Mouse (Mus musculus) gastrocnemius, postnatal 25 days (tissue): ENCODE measurements around the gene Ptges3. TPM values are rescaled to one million over a fixed set of nuclear protein-coding genes. Genes with fewer than 3 reads are reported as not detected.
"Not testable (repeated sequence)": the region's sequence is repeated elsewhere in the genome, so short reads cannot be mapped to it uniquely, and the experiment has no call there.

Experiments used
- DNase-seq: peaks from one replicate; pipeline ENCODE4 v3.0.0; 2022
- long read RNA-seq, 2 experiments: library from polyadenylated mRNA; stranded (forward); transcript quantifications; one replicate each; pipeline ENCODE4 v2.0.0; 2021
- total RNA-seq, 2 experiments: library from RNA; stranded (reverse); gene quantifications; 1 replicate in 1 of 2; 2 replicates in 1 of 2; pipeline ENCODE4 v1.2.3; 2021

The Ptges3 gene
- 10 to 100 TPM; 61.5 to 62.3 TPM for total RNA-seq
- long read RNA-seq, experiment 1, transcript Ptges3-201 (8 exons, 2,000 nt) = major isoform, 52 of 59 reads
- long read RNA-seq, experiment 1, partial matches to known transcripts = 4 of 59 reads
- long read RNA-seq, experiment 1, other reads (novel, unspliced or antisense) = 3 of 59 reads
- long read RNA-seq, experiment 2, transcript Ptges3-201 (8 exons, 2,000 nt) = major isoform, 76 of 81 reads
- long read RNA-seq, experiment 2, partial matches to known transcripts = 0 of 81 reads
- long read RNA-seq, experiment 2, other reads (novel, unspliced or antisense) = 5 of 81 reads

DNA sequence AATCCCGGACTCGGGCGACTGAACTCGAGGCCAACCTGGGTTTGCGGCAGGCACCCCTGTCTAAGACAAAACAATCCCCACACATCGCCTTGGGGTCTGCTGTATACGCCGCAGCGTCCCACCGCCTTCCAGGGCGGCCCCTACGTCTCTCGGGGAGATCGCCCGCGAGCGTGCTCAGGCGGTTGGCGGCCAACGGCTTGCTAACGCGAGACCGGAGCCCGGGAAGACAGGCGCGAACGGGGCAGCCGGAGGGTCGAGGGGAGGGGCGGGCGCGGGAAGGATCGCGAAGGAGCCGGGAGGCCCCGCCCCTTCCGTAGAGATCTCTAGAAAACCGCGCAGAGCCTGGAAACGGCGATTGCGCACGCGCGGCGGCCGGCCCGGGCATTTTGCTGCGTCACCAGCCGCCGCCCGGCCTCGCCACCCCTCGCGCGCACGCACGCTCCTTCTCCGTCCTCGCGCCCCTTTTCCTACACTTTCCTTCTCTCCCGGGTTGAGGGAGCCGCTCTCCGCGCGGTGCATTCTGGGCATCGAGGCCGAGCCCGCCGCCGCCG, at the start of gene Ptges3:
TSS of gene Ptges3 (plus strand) at position 354 of the 551 bp plus-strand sequence.
- peak; percentile 97 for DNase-seq

DNA sequence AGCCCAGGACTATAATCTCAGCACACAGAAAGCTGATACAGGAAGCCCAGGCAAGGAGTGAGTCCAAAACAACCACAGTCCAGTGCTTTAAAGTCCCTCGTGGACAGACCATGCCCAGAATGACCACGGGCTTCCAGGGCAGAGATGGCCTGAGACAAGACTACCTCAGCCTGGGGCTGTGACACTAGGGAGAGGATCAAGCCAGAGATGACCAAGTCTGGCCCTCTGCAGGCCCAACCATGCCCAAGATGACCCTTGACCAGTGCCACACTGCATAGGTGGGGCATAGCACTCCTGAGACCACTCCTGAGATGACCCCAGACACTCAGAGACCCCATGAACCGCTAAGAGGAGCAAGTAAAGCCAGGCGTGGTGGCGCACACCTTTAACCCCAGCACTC, 49.0 kb upstream of the Ptges3 start:
- no peak for DNase-seq

DNA sequence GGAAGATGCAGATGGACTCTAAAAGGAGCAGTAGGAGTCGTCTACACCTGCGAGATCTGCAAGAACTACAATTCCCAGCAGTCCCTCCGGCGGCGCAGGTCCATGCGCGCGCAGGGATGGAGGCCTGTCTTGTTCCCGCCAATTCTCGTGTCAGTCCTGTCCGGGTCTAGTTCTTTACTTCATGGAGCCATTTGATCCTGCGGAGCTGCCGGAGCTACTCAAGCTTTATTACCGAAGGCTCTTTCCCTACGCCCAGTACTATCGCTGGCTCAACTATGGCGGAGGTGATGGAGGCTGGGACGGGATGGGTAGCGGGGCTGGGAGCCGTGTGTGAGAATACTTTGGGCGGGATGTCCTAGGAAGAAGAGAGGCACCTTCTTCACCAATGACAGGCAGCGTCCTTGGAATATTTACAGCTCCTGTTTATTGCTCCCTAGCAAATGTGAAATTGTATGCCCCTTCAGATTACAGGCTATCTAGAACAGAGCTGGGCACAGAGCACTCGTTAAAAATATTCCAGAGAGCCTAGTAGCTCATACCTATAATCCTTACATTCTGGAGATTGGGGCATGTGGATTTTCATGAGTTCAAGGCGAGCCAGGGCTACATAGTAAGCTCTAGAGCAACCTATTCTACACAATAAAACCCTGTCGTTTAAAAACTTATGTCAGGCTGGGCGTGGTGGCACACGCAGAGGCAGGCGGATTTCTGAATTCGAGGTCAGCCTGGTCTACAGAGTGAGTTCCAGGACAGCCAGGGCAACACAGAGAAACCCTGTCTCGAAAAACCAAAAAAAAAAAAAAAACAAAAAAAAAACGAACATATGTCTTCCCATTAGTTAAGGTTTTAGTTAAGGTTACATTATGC, 43.5 kb upstream of the Ptges3 start, which contains the start of gene Prim1:
TSS of gene Prim1 (plus strand) at position 101 of the 867 bp plus-strand sequence.
- peak; percentile 63 for DNase-seq

DNA sequence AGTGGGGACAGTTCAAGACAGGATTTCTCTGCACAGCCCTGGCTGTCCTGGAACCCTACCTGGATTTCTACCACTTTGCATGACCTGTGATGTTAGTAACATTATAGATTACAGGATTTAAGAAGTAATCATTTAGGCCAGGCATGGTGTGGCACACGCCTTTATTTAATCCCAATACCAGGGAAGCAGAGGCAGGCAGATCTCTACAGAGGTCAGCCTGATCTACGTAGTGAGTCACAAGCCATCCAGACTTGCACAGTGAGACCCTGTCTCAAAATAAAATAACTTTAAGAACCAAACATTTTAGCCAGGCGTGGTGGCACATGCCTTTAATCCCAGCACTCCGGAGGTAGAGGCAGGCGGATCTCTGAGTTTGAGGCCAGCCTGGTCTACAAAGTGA, 36.6 kb upstream of the Ptges3 start:
- no peak for DNase-seq

DNA sequence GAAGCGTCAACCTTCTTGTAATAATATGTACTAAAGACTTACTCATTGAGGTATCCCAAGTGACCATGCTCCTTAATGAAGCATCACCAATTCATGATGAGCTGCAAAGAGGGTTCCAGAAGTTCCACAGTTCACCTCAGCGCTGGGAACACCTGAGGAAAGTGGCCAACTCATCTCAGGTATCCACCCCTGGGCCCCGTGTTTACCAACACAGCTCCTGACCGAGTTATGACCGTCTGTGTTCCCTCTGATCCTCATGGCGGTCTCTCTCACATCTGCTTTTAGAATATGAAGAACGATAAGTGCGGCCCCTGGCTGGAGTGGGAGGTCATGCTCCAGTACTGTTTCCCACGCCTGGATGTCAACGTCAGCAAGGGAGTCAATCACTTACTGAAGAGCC, 35.3 kb upstream of the Ptges3 start:
- DNase-seq = no peak

DNA sequence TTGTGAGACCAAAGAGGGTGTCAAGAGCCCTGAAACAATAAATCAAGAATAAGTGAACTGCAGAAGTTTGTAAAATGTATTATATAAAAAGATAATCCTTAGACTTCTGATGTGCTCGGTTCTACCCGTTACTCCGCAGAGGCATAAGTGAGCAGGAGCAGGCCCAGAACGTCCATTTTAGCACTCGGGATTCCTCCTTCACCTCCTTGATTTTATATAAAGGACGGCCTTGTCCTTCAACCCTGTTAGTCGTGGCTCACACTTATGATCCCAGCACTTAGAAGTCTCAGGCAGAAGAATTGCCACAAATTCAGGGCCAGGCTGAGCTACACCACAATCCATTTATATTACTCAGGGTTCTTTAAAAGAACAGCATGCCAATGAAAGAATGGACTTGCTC, 28.8 kb upstream of the Ptges3 start:
- DNase-seq = no peak

DNA sequence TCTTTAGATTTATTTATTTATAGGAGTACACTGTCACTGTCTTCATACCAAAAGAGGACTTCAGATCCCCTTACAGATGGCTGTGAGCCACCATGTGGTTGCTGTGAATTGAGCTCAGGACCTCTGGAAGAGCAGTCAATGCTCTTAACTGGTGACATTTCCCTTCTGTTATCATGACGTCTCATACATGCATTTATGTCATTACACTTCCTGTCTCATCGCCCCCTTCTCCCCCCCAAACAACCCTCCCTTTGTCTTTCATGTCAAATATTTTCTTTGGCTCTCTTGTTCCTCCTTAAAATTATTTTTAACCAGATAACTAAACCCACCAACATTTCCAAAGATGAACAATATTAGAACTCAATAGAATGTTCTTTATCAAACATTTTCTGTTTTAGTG, 27.9 kb upstream of the Ptges3 start:
- no peak for DNase-seq

DNA sequence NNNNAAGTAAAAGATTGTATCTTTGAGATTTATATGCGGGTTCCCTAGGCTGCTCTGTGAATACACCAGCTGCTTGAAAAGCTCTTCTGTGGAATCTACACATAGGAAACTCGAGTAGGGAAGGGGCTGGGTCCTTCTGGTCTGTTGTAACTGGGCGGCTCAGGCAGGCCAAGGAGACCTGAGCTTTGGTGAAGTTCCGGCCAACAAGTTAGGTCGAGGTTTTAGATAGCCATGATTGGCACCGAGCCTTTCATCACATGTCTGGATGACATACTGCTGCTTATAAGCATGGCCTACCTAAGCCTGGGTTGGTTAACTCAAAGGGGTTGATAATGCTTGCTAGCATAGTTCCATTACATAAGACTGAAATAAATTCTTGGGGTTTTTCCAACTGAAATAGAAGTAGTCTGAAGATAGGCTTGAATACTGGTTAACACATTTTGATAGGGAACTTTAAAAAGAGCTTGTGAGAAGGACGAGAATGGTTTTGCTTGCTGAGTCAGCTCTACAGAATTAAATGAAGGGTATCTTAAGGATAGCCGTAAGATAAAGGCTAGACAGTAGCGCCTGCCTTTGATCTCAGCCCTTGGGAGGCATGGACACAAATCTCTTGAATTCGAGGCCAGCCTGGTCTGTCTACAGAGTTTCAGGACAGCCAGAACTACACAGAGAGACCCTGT, 21.9 kb upstream of the Ptges3 start:
- DNase-seq = peak; percentile 72

DNA sequence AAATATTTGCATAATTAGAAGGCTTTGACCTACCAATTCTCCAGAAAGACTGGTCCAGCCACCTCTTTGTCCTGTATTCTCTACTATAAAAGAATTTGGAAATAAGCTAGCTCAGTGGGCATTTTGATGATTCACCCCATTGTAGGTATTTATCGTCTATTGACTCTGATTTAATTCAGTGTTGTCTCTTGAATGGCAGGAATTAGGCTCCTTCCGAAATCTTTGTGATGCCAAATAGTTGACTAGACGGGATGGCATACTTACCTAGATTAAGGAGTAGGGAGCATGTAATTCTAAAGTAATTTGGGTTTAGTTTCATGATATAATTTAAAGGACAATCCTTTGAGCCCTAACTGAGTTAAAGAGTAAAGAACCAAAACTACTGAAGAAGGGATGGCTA, 20.8 kb upstream of the Ptges3 start:
- no peak for DNase-seq

DNA sequence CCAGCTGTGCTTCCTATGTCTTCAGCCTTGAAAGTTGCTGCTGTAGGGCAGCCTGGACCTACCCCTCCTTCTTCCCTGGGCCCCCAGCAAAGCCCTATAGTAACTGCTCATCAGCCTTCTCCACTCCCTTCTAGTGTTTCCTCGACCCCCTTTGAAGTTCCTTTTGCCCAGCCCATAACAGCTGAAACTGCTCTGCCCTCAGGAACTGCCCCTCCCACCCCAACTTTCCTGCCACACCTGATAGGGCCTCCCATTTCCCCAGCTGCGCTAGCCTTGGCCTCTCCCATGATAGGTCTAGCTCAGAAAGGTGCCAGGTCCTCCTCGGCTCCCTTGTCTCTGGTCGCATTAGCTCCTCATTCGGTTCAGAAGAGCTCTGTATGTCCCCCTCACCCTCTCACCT, 19.6 kb upstream of the Ptges3 start:
- no peak for DNase-seq

DNA sequence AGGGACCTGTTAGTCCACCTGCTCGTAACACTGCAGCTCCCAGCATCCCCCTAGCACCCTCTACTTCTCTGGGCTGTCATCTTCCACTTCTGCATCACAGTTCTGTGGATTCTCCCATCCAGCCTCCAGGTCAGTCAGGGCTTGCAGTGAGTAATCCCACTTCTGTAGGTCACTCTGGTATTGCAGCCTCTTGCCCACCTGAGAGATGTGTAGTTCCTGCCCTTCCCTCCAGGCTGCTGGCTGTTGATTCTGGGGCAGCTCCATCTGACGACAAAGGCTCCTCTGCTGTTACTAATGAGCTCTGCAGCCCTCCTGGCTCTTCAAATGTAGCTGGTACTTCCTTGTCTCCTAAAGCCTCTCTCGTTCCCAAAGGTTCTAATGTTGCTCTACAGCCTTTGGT, 18.9 kb upstream of the Ptges3 start:
- no peak for DNase-seq

DNA sequence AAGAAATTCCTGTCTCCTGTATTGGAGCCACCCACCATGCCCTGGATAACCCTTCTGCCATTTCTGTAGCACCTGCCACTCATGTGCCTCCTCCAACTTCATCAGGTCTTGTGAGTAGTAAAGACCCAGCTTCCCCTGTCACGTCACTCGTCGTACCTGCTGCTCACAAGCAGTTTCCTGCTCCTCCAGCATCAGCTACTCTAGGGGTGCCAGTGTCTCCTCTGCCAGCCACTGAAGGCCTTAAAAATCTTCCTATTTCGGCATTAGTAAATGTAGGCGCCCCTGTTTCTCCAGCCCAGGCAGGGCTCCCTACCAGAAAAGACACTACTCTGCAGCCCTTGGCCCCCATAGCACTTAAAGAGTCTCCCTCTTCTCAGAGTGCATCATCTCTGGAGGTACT, 18.5 kb upstream of the Ptges3 start:
- no peak for DNase-seq

DNA sequence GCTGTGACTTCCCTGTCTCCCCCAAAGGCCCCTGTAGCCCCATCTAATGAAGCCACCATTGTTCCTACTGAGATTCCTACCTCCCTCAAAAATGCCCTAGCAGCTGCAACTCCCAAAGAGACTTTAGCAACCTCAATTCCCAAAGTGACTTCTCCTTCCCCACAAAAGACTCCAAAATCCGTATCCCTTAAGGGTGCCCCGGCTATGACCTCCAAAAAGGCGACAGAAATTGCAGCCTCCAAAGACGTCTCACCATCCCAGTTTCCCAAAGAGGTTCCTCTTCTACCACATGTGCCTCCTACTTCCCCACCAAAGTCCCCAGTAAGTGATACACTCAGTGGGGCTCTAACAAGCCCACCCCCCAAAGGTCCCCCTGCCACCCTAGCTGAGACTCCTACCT, 17.1 kb upstream of the Ptges3 start:
- no peak for DNase-seq

DNA sequence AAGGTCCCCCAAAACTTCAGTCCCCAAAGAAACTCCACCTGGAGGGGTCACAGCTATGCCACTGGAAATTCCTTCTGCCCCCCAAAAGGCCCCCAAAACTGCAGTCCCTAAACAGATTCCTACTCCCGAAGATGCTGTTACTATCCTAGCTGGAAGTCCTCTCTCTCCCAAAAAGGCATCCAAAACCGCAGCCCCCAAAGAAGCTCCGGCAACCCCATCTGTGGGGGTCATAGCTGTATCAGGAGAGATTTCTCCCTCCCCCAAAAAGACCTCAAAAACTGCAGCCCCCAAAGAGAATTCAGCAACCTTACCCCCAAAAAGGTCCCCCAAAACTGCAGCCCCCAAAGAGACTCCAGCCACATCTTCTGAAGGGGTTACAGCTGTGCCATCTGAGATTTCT, 16.3 kb upstream of the Ptges3 start:
- no peak for DNase-seq

DNA sequence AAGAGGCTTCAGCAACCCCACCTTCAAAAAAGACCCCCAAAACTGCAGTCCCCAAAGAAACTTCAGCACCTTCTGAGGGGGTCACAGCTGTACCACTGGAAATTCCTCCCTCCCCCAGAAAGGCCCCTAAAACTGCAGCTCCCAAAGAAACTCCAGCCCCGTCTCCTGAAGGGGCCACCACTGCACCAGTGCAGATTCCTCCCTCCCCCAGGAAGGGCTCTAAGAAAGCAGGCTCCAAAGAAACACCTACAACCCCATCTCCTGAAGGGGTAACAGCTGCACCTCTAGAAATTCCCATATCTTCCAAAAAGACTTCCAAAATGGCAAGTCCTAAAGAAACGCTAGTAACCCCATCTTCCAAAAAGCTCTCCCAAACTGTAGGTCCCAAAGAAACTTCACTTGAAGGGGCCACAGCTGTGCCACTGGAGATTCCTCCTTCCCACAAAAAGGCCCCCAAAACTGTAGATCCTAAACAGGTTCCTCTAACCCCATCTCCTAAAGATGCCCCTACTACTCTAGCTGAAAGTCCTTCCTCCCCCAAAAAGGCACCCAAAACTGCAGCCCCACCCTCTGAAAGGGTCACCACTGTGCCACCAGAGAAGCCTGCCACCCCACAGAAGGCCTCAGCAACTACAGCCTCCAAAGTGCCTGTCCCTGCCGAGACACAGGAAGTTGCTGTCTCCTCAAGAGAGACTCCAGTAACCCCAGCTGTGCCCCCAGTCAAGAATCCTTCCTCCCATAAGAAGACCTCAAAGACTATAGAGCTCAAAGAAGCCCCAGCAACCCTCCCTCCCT, 15.5 kb upstream of the Ptges3 start:
- no peak for DNase-seq

DNA sequence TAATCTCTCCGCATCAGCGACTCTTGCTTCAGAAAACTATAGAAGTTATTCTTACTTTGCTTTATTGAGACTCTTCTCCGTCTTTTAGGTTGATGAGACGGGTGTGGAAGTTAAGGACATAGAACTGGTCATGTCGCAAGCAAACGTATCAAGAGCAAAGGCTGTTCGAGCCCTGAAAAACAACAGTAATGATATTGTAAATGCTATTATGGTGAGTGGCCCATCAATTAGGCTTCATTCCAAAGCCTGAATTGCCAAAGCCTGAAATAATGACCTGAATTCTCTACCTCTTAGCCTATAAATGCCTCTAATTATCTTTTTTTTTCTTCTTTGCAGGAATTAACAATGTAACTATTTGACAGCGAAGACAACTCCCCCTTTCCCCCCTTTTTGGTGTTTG, 10.6 kb upstream of the Ptges3 start:
- DNase-seq = no peak

DNA sequence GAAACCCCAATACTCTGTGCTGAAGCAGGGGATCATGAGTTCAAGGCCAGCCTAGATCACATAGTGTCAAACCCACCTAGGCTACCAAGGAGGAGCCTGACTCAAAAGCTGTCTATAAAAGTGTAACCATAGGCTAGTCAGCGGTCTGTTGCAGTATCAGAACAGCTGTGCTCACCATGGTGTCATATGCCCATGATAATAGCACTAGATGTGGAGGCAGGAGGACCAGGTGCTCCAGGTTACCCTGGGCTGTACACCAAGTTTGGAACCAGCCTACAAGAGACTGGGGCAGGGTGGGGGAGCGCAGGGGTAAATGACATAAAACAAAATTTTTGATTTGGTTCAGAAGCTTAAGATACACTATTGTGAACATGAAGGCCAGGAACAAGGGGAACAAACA, 9.0 kb upstream of the Ptges3 start:
- DNase-seq = no peak

DNA sequence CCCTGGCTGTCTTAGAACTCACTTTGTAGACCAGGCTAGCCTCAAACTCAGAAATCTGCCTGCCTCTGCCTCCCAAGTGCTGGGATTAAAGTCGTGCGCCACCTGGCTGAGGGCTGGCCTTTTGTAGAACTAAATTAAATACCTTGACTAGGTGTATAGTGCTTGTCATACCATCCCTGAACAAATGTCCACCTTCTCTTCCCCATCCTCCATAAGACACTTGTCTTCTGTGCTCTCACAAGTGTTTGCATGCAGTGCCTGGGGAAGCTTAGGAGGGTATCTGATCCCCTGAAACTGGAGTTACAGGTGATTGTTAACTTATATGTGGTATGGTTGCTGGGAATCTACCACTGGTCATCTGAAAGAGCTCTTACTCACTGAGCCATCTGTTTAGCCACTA, 8.4 kb upstream of the Ptges3 start:
- DNase-seq = no peak

DNA sequence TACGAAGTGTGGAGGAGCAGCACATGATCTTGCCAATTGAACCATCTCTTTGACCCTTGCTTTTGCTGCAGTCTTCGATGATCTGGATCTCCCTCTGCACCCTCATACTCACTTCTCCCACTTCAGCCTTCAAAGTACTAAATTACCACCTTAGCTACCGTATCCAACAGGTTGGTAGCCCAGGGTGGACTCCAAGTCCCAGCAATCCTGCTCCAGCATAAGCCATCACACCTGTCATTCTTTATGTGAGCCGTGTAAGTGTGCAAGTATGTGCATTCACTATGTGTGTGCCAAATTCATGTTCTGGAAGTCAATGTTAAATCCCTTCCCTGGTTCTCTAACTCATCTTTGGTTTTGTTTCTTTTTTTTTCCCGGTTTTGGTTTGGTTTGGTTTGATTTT, 7.2 kb upstream of the Ptges3 start:
- no peak for DNase-seq

DNA sequence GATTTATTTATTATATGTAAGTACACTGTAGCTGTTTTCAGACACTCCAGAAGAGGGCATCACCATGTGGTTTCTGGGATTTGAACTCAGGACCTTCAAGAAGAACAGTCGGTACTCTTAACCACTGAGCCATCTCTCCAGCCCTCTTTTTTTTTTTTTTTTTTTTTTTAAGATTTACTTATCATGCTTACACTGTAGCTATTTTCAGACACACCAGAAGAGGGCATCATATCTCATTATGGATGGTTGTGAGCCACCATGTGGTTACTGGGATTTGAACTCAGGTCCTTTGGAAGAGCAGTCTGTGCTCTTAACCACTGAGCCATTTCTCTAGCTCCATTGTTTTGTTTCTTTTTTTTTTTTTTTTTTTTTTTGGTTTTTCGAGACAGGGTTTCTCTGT, 6.6 kb upstream of the Ptges3 start:
- DNase-seq = not testable (repeated sequence)

DNA sequence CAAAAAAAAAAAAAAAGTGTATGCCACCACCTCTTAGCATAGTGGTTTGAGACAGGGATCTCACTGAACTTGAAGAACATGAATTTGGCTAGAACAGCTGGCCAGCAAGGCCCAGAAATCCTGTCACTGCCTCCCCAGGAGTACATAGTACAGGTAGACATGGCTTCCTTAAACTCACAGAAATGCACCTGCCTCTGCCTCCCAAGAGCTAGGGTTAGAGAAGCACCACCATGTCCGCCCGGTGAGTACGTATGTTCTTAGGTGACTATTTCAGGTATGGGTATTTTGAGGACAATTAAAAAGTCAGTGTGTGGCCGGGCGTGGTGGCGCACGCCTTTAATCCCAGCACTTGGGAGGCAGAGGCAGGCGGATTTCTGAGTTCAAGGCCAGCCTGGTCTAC, 5.8 kb upstream of the Ptges3 start:
- DNase-seq = no peak

DNA sequence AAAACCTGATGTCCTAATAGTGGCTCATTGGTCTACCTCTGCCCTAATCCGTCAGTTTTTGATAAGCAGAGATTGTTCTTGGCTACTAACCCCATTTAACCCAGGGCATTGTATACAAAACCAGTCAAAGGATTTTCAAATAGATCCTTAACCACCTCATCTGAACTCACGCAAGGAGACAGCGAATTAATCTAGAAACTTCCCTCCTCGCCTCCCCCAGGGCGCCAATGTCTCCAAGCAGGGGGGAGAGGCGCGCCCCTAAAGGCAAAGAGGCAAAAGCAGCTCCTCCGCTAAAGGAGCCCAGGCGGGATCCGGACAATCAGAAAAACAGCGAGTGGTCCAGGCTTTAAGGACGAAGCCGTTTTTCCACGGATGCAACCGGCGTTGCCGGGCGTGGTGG, 570 bp upstream of the Ptges3 start:
- no peak for DNase-seq
